Mouse (Mus musculus): ENCODE data around the gene Ccdc66. TPM values are rescaled to one million over a fixed set of nuclear protein-coding genes. Genes with fewer than 3 reads are reported as not detected.

Ccdc66 gene
- 8.8 and 9.8 TPM in 2 replicates for polyA plus RNA-seq (2014; fragmentation: Nextera tagmentation; extraction: Ambion mirVana)

DNA sequence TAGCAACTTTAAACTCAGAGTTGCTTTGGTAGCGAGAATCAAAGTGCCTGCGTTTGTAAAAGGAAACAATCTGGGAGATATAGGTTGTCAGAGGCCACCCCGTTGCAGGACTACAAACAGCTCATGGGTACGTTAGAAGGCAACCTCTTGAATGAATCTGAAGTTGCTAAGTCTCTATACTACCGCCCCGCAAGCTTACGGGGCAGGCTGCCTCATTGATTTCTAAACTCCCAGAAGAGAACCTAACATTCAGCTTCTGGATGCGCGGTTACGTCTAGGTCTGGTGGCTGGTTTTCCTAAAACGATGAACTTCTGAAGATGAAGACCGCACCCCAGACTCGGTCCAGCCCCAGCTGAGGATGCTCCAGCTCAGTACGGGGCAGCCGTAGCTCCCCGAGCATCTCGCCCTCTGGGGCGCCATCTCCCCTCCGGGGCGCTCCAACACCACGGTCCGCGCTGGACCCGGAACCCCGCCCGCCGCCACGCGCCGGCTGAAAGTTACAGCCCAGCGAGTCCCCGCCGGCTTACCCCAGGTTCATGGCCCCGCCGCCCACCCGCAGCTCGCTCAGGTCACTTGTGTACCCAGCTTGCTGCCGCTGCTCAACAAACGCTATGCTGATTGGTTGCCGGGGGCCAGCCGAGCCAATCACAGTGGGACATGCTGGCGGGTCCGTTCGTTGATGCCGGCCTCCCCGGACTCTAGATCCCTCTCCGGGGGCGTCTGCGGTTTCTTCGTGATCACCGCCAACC lies at the start of gene Ccdc66:
Gene Ccdc66 (minus strand): TSS at position 567 of the 750 bp plus-strand sequence.
- under 1% methylated on average over 34 of the region's 51 CpGs for WGBS
- ATAC-seq (ENCODE audit: low read depth): peak; percentile 98

DNA sequence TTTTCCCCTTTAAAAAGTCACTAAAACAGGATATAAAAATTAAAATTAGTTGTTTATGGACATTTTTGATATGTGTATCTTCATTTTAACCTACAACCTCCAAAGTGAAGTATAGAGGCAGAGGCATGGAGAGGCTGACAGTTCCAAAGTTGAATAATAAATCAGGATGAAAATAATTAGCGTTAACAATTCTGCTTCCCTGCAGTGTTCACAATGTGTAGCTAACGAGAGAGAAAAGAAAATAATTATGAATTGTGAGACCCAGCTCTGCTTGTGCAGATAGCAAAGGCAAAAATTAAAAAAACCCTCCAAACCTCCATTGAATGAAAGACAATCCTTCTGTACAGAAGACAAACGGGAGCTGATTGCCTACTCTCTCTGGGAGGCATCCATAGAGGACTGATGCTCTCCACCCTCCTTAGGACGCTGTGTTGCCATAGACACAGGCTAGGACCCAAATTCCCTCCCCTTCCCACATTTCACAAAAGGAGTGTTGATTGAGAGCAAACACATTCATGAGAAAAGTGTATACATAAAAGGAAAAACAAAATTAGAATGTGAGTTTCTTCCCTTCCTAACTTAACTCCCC lies 35.7 kb upstream of the Ccdc66 start:
- Histone ChIP-seq H3K27me3 (replicated peaks; ENCODE audit: control insufficient read depth, insufficient read depth, low read length) (no peaks in the 10 kb centered on the region), H3K4me3 (ENCODE audit: low read depth, low read length) (no peak overlapping the region), H3K27ac (replicated peaks; ENCODE audit: low read depth, low read length) (no peak overlapping the region), H3K9me3 (ENCODE audit: control insufficient read depth, low read length) (0 out of 2 replicates have a peak, but pooled peaks cover 5% of the 10 kb centered on the region), H3K4me1 (ENCODE audit: control insufficient read depth, insufficient read depth, low read length) (no peaks in the 10 kb centered on the region), H3K36me3 (ENCODE audit: control insufficient read depth, insufficient read depth, low read length) (no peaks in the 10 kb centered on the region), H3K9ac (ENCODE audit: low read depth, low read length) (no peak overlapping the region), H3K4me2 (ENCODE audit: low read depth, low read length) (no peak overlapping the region)
- DNase-seq (ENCODE audit: low spot score) (no peak), ATAC-seq (ENCODE audit: low read depth) (no peak)
- 82% methylated on average over 4 of the region's 4 CpGs for whole genome bisulfite sequencing

More for the DNA sequence above, at the start of gene Ccdc66:
- H3K4me3 ChIP-seq (ENCODE audit: low read depth, low read length): peak within 1 kb of the TSS; percentile 81
- no peaks in the 10 kb centered on the region for H3K9me3 ChIP-seq (ENCODE audit: control insufficient read depth, low read length)
- peak; percentile 94 for DNase-seq (ENCODE audit: low spot score)
- peak within 1 kb of the TSS; percentile 75 for H3K9ac ChIP-seq (ENCODE audit: low read depth, low read length)
- peak within 1 kb of the TSS; percentile 67 for H3K27ac ChIP-seq (replicated peaks; ENCODE audit: low read depth, low read length)
- H3K27me3 ChIP-seq (replicated peaks; ENCODE audit: control insufficient read depth, insufficient read depth, low read length): no peaks in the 10 kb centered on the region
- H3K4me2 ChIP-seq (ENCODE audit: low read depth, low read length): peak within 1 kb of the TSS; percentile 75
- peaks cover 10% of the 10 kb centered on the region; the same call in 1 of the 2 replicates for H3K36me3 ChIP-seq (ENCODE audit: control insufficient read depth, insufficient read depth, low read length)
- peaks cover 9% of the 10 kb centered on the region; the same call in 1 of the 2 replicates for H3K4me1 ChIP-seq (ENCODE audit: control insufficient read depth, insufficient read depth, low read length)

DNA sequence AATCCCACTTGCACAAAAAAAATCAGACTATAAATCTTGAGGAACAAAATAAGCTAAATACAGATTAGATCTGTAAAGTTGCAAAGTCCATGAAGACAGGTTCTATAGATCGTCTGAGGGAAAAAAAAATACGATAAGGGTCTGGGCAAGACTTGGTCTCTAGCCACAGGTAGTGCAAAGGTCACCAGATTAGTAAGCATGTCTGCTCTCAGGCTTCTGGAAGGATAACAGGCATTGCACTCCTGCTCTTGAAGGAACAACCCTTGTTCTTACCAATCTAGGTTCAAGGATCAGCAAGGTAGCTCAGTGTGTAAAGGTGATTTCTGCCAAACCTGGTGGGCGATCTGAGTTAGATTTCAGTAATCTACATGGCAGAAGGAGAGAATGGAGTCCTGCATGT lies 28.2 kb upstream of the Ccdc66 start:
- Histone ChIP-seq H3K27me3 (replicated peaks; ENCODE audit: control insufficient read depth, insufficient read depth, low read length) (no peaks in the 10 kb centered on the region), H3K4me1 (ENCODE audit: control insufficient read depth, insufficient read depth, low read length) (no peaks in the 10 kb centered on the region), H3K9me3 (ENCODE audit: control insufficient read depth, low read length) (no peaks in the 10 kb centered on the region), H3K36me3 (ENCODE audit: control insufficient read depth, insufficient read depth, low read length) (no peaks in the 10 kb centered on the region), H3K9ac (ENCODE audit: low read depth, low read length) (no peak overlapping the region), H3K4me3 (ENCODE audit: low read depth, low read length) (no peak overlapping the region), H3K27ac (replicated peaks; ENCODE audit: low read depth, low read length) (no peak overlapping the region), H3K4me2 (ENCODE audit: low read depth, low read length) (no peak overlapping the region)
- ATAC-seq (ENCODE audit: low read depth) (no peak), DNase-seq (ENCODE audit: low spot score) (no peak)
- WGBS: 82% methylated on average over 3 of the region's 3 CpGs

- H3K4me2 ChIP-seq (ENCODE audit: low read depth, low read length): no peak overlapping the region
- no peaks in the 10 kb centered on the region for H3K27me3 ChIP-seq (replicated peaks; ENCODE audit: control insufficient read depth, insufficient read depth, low read length)
- DNase-seq (ENCODE audit: low spot score): no peak
- no peak overlapping the region for H3K9ac ChIP-seq (ENCODE audit: low read depth, low read length)
- H3K9me3 ChIP-seq (ENCODE audit: control insufficient read depth, low read length): peaks cover 4% of the 10 kb centered on the region; the same call in 1 of the 2 replicates
- no peak for ATAC-seq (ENCODE audit: low read depth)
- H3K4me1 ChIP-seq (ENCODE audit: control insufficient read depth, insufficient read depth, low read length): no peaks in the 10 kb centered on the region
- H3K27ac ChIP-seq (replicated peaks; ENCODE audit: low read depth, low read length): no peak overlapping the region
- no peaks in the 10 kb centered on the region for H3K36me3 ChIP-seq (ENCODE audit: control insufficient read depth, insufficient read depth, low read length)
- no peak overlapping the region for H3K4me3 ChIP-seq (ENCODE audit: low read depth, low read length)
Measured at GRCm38 (mm10) chr14:27524541-27524940, 16.3 kb upstream of the Ccdc66 start.

DNA sequence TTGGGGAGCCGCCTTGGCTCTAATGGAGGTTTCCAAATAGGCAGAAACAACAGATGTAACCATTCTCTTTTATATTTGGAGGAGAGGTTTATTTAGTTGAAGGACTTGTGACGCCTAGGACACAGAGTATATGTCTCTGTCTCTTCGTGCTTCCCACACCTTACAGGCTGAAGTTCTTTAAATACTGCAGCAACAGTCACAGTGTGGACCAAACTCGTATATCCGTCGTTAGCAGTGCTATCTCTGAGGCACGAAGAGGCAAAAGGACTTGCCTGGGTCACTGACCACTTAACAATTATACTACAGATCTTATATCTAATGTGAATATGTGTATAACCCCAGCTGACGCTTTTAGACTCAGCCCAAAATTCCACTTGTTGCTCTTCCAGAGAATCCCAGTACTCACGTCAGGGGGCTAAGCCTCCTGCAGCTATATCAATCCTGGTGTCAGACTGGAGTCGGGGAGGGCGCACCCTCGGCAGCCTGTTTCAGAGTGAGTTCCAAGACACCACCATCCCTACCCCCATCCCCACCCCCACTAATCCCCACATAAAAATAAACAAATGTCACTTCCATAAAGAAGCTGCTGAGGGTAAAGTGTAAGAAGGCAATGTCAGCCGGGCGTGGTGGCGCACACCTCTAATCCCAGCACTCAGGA lies 513 bp upstream of the Ccdc66 start:
- peak; percentile 66 for ATAC-seq (ENCODE audit: low read depth)
- Histone ChIP-seq H3K4me3 (ENCODE audit: low read depth, low read length) (peak overlapping the region; percentile 81), H3K4me2 (ENCODE audit: low read depth, low read length) (peak overlapping the region; percentile 75), H3K4me1 (ENCODE audit: control insufficient read depth, insufficient read depth, low read length) (peaks cover 9% of the 10 kb centered on the region; the same call in 1 of the 2 replicates), H3K27me3 (replicated peaks; ENCODE audit: control insufficient read depth, insufficient read depth, low read length) (no peaks in the 10 kb centered on the region), H3K9ac (ENCODE audit: low read depth, low read length) (peak overlapping the region; percentile 75), H3K9me3 (ENCODE audit: control insufficient read depth, low read length) (no peaks in the 10 kb centered on the region), H3K27ac (replicated peaks; ENCODE audit: low read depth, low read length) (peak overlapping the region; percentile 67), H3K36me3 (ENCODE audit: control insufficient read depth, insufficient read depth, low read length) (0 out of 2 replicates have a peak, but pooled peaks cover 10% of the 10 kb centered on the region)
- DNase-seq (ENCODE audit: low spot score): no peak
- 28% methylated on average over 15 of the region's 15 CpGs for WGBS

GRCm38 (mm10) chr14:27501096-27501495 lies 7.2 kb downstream of the Ccdc66 start:
- WGBS: 82% methylated on average over 4 of the region's 4 CpGs
- Histone ChIP-seq H3K27me3 (replicated peaks; ENCODE audit: control insufficient read depth, insufficient read depth, low read length) (no peaks in the 10 kb centered on the region), H3K27ac (replicated peaks; ENCODE audit: low read depth, low read length) (no peak overlapping the region), H3K9me3 (ENCODE audit: control insufficient read depth, low read length) (no peaks in the 10 kb centered on the region), H3K36me3 (ENCODE audit: control insufficient read depth, insufficient read depth, low read length) (peaks cover 63% of the 10 kb centered on the region), H3K9ac (ENCODE audit: low read depth, low read length) (no peak overlapping the region), H3K4me3 (ENCODE audit: low read depth, low read length) (no peak overlapping the region), H3K4me1 (ENCODE audit: control insufficient read depth, insufficient read depth, low read length) (no peaks in the 10 kb centered on the region), H3K4me2 (ENCODE audit: low read depth, low read length) (no peak overlapping the region)
- DNase-seq (ENCODE audit: low spot score) (no peak), ATAC-seq (ENCODE audit: low read depth) (no peak)

DNA sequence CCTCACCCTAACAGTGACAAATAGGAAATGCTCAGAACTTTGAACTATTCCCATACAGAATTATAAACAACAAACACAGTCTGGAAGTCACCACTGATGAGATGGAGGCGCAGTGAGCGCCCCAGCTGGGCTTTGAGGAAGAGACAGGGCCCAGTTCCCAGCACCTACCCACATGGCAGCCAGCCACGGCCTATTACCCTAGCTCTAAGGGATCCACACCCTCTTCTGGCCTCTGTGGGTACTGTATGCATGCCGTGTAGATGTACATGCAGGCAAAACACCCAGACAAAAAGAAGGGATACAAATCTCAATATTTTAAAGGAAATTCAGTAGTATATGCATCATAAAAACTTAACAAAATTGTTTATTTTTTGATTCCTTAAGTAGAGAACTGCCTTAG lies 14.7 kb downstream of the Ccdc66 start:
- no peak overlapping the region for H3K4me3 ChIP-seq (ENCODE audit: low read depth, low read length)
- no peak for ATAC-seq (ENCODE audit: low read depth)
- no peak for DNase-seq (ENCODE audit: low spot score)
- no peaks in the 10 kb centered on the region for H3K27me3 ChIP-seq (replicated peaks; ENCODE audit: control insufficient read depth, insufficient read depth, low read length)
- WGBS: 88% methylated on average over 4 of the region's 4 CpGs
- H3K9ac ChIP-seq (ENCODE audit: low read depth, low read length): no peak overlapping the region
- H3K27ac ChIP-seq (replicated peaks; ENCODE audit: low read depth, low read length): no peak overlapping the region
- no peak overlapping the region for H3K4me2 ChIP-seq (ENCODE audit: low read depth, low read length)
- peaks cover 86% of the 10 kb centered on the region for H3K36me3 ChIP-seq (ENCODE audit: control insufficient read depth, insufficient read depth, low read length)
- no peaks in the 10 kb centered on the region for H3K4me1 ChIP-seq (ENCODE audit: control insufficient read depth, insufficient read depth, low read length)
- H3K9me3 ChIP-seq (ENCODE audit: control insufficient read depth, low read length): no peaks in the 10 kb centered on the region

GRCm38 (mm10) chr14:27491399-27491798 lies 16.9 kb downstream of the Ccdc66 start:
- Histone ChIP-seq H3K27me3 (replicated peaks; ENCODE audit: control insufficient read depth, insufficient read depth, low read length) (no peaks in the 10 kb centered on the region), H3K4me1 (ENCODE audit: control insufficient read depth, insufficient read depth, low read length) (no peaks in the 10 kb centered on the region), H3K9ac (ENCODE audit: low read depth, low read length) (no peak overlapping the region), H3K36me3 (ENCODE audit: control insufficient read depth, insufficient read depth, low read length) (peaks cover 81% of the 10 kb centered on the region), H3K27ac (replicated peaks; ENCODE audit: low read depth, low read length) (no peak overlapping the region), H3K9me3 (ENCODE audit: control insufficient read depth, low read length) (no peaks in the 10 kb centered on the region), H3K4me3 (ENCODE audit: low read depth, low read length) (no peak overlapping the region), H3K4me2 (ENCODE audit: low read depth, low read length) (no peak overlapping the region)
- ATAC-seq (ENCODE audit: low read depth) (no peak), DNase-seq (ENCODE audit: low spot score) (no peak)
- WGBS: 98% methylated on average over 5 of the region's 5 CpGs
